Mouse (Mus musculus) gastrocnemius, postnatal 36 days (tissue): ENCODE data around the gene Gcdh. TPM values are rescaled to one million over a fixed set of nuclear protein-coding genes. Genes with fewer than 3 reads are reported as not detected.

Experiments
- DNase-seq, 2 experiments: peaks; one replicate each; pipeline ENCODE4 v3.0.0; 2022
- intact Hi-C: fragments of 180-260 bp; cut with DNase I; formaldehyde crosslinking; loops from one replicate; pipeline ENCODE4 v1.15.1; 2025
- total RNA-seq, 2 experiments: library from RNA; stranded (reverse); gene quantifications; 2 replicates each; pipeline ENCODE4 v1.2.3; 2021

Gene Gcdh
- total RNA-seq, 2 experiments from 2014 or later: 25.5 to 45.9 TPM

DNA sequence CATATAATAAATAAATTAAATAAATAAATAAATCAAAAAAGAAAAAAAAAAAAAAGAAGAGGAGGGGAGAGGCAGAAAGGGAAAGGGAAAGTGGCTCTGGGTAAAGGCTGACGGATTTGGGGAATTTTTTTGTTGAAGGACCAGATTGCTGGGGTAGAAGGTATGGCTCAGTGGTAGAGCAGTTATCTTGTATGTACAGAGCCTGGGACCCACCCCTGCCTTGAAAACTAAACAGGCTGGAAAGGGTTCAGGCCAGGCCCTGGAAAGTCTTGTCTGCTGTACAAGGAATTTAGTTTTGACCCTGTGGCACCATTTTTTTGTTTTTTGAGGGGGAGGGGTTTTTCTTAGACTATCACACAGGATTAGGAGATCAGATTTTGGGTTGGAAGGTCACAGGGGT, 14.8 kb downstream of the Gcdh start:
- DNase-seq: no peak
- intact Hi-C loops: no loop called here

DNA sequence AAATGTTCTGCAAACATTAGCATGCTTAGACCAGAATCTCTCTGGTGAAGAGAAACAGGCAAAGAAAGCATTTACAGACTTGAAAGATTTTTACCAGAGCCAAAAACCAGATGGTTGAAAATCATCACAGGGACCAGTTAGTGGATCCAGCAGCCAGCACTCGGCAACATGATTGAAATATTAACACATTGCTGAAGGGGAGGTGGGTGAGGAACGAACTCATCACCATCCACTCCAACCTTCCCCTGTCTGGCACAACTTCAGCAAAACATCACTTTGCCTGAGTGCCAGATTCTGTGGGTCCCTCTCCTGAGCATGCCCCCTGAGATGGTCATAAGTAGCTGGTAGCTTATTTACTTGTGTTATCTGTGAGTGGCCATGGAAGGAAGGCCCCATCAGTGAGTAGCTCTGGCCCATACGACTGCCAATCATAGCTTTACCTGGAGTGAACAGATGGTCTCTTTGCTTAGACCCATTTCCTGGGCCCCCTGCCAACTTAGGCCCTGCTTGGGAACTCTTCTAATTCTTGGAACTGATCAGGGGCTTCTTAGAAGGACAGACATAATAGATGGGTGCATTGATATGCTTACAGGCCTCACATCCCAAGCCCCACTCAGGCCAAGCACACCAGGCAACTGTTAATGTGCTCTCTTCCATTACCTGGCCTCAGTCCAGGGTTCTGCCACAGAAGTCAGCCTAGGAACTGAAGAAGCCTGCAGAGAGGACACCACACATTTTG, 16.3 kb downstream of the Gcdh start:
- intact Hi-C loops: no loop called here
- no peak for DNase-seq

DNA sequence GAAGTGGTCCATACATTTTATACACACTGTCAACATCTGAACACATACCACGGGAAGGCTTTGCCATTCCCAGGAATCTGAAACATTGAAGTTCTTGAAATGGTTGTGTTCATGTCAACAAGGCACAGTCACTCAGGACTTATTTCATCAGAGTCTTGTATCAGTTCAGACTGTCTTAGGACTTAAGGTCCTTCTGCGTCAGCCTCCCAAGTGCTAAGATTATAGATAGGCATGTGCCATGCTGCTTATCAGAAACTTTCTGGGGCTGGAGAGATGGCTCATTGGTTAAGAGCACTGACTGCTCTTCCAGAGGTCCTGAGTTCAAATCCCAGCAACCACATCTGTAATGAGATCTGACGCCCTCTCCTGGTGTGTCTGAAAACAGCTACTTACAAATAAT, 19.4 kb downstream of the Gcdh start:
- DNase-seq: no peak
- intact Hi-C loops: no loop called here

DNA sequence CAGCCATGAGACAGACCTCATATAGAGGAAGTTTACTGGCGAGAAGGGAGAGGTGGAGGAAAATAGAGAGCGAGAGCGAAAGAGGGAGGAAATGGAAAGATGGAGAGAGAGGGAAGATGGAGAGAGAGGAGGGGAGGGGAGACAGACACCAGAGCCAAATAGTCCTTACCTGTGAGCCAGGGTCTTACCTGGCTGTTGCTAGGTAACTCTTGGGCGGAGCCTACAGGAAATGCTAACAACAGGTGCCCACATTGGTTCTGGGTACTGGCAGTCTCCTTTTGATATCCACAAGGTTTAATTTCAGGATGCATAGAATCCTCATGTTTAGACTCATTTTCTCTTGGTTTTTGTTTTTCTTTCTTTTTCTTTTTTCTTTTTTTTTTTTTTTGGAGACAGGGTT, 20.7 kb downstream of the Gcdh start:
- intact Hi-C loops: no loop called here
- DNase-seq: no peak

DNA sequence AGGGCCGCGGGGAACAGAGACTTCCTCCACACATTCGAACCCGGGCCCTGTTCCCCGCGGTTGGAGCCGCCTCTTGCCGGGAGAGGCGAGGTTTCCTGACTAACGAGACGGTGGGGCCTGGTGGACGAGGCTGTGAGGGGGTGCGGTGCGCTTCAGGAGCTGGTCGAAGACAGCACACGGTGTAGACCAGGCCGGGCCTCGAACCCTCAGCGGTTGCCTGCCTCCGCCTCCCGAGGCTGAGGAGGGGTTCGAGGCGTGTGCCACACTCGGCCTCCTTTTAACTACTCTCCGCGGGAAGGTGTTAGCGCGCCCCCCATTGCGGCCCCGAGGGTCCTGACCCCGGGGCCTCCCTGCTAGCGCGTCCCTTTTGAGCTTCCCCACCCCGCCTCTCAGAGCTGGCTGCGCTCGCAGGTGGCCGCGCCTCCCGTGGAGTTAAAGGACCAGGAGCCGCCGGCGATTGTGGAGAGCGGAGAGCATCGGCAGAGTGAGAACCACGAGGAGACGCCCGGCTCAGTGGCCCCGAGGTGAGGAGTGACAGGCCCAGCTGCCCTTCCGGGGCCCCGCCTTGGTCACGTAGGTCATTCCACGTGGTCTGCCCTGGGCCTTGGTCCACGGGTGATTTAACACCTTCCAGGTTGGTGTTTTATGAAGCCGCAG, 21.3 kb downstream of the Gcdh start:
- intact Hi-C loops: no loop called here
- peak in 1 of 2 experiments; percentile 23 for DNase-seq

DNA sequence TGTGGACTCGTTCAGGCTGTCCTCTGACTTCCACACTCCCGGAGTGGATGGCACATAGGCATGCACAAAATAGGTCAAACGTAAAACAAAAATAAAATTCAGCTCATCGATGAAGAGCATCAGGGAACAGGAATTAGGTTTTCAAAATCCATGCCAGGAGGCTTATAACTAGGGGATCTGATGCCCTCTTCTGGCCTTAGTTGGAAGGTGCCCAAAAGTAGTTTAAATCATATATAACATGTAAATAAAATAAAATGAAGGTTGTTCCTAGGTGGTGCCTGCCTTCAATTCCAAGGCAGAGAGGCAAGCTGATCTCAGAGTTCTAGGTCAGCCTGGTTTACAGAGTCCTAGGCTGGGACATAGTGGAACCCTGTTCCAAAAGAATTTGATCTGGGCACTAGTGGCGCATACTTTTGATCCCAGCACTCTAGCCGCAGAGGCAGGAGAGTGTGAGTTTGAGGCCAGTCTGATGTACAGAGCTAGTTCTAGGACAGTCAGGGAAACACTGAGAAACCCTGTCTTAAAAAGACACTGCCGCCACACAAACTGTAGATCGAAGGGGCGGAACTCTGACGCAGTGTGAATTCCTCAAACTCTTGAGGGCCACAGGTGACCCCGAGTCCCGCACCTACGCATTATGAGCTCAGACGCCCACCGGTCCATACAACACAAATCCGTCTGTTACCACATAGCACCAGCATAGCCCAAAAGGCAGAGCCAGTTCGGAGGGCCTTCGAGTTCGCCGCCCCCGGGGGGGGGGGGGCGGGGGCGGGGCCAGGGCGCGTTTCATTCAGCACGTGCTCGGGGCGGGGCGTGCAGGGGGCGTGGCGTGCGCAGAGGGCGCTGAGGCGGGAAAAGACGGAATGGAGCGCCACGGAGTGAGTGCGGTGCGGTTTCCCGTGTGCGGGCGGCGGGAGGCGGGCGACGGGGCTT, 22.1 kb downstream of the Gcdh start, which contains the start of gene Syce2:
Gene Syce2 (plus strand): TSS at position 736 of the 933 bp plus-strand sequence.
- DNase-seq: peak; percentile 58 to 71
- intact Hi-C loops: no loop called here

DNA sequence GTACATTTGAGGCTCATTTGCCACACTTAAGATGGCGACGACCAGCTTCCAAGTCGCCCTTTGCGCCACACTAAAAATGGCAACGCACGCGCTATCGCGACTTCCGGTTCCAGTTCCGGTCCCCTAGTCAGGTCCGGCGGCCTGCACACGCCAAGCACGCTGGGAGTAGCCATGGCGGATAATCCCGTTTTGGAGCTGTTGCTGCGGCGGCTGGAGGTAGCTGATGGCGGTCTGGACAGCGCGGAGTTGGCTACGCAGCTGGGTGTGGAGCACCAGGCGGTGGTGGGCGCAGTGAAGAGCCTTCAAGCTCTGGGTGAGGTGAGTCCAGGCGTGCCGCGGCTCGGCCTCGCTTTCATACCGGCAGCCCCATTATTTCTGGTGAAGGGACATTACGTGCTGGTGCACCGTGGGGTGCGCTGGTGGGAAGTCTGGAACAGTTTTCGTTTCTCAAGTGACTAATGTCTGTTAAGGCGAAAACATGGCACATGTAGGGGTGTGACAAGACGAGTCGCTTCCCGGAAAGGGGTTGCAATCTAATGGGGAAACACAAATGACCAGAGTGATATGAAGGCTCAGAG, 36.8 kb downstream of the Gcdh start, which contains the start of gene Farsa:
Gene Farsa (plus strand): TSS at position 126 of the 578 bp plus-strand sequence.
- DNase-seq: peak; percentile 88 to 92
- intact Hi-C loops: no loop called here

DNA sequence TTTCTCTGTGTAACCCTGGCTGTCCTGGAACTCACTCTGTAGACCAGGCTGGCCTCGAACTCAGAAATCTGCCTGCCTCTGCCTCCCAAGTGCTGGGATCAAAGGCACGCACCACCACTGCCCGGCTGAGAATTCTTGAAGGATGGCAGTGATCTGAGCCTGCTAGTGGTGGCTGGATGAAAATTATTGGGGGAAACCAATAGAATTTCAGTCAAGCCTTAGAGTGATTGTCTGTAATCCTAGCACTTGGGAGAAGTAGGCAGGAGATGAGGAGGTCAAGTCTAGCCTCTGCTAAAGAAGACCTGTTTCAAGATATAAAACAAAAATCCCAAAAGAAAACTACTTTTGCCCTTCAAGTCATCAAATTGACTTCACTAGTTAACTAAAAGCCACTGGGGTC, 37.3 kb downstream of the Gcdh start:
- intact Hi-C loops: no loop called here
- DNase-seq: no peak

DNA sequence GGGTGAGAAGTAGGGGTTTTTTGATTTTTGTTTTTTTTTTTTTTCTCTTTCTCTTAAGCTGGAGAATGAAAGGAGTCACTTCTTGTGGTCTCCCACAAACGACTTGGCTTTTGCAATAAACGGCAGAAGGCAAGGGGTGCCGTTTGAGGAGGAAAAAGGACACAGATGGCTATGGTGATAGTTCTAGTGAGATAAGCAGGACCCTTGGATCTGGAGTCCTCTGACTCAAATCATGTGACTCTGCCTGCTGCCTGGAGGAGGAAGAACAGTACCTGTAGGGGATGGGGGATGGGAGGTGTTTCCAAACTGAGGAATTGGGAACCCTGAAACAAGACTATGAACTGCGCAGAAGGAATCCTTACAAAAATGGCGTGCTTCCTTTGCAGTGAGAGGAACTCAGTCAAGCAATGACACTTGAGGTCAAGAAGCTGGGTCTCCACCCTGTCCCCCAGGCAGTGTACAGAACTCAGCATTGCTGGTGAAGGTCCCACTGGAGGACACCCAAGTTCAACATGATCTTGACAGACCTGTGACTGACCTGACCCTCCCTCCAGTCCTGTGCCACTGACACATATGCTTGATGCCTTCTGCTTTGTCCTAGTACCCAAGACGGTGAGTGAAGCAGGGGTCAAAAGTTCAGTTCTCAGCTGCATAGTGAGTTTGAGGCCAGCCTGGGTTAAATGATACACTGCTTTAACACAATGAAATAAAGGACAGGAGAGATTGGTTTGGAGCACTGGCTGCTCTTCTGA, 45.9 kb downstream of the Gcdh start:
- DNase-seq: no peak
- intact Hi-C loops: loop anchor here (5.0 kb wide), 1 partner anchor 54 kb away; the partner anchor contains the start of gene Klf1

DNA sequence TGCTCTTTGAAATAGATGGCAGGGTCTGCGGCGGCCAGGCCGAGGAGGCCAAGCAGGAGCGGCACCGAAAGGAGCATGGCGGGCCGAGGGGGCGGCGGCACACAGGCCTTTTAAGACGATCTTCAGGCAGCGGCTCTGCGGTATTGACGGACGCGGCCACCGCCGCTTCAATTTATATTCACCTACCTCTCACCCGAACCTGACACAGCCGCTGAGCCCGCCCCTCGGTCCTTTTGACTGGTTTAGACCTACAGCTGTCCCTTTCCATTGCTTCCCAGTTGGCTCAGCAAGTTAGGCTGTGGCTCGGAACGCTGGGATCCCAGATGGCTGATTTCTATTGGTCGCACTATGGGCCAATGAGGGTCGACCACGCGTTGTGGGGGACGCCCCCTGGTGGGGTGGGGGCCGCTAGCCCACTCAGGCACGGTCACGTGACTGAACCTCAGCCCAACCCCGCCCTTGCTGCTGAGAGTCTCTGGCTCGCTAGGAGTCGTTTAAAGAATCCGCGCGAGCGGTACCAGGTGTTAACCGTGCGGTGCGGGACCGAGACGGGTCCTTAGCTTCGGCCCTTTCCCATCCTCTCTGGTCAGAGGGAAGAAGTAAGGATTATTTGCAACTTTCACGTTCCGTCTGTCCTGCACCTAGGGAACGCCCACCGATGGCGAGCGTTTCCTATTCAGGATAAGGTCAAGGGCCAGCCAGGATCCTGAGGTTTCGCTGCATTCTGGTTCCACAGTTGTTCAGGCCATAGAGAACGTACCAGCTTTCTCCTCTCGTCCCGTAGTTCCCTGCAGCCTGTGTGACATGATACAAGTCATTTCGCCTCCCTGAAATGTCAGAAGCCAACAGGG, 46.8 kb downstream of the Gcdh start, which contains the start of gene Calr:
Gene Calr (minus strand): TSS at position 213 of the 851 bp plus-strand sequence.
- peak; percentile 97 to 99 for DNase-seq
- intact Hi-C loops: loop anchor here (5.0 kb wide), 1 partner anchor 55 kb away; the partner anchor contains the start of gene Klf1

DNA sequence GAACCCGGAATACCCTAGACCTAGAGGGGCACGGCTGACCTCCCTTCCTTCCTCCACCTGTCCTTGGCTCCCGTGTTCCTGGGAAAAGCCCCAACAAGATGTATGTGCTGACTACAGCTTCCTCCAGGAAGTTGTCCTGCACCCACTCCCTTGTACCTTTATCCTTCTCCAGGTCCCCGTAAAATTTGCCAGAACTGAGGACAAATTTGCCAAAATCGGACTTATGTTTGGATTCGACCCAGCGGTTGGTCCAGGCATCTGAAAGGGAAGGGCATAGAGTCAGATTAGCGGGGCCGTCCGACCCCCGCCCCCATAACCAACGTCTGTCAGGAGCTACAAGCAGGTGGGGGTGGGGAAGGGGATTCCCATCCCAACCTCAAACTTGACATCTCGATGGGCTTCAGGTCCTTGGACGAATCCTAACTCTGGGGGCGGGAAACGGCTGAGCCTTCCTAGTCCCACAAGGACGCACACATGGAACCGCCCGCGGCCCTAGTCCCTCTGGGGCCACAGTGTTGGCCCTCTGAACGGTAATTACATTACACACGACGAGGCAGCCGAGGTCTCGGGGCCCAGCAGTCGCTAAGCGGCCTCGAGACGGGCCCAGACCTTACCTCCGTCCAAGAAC, 47.5 kb downstream of the Gcdh start:
- no peak for DNase-seq
- intact Hi-C loops: loop anchor here (5.0 kb wide), 1 partner anchor 56 kb away; the partner anchor contains the start of gene Klf1

DNA sequence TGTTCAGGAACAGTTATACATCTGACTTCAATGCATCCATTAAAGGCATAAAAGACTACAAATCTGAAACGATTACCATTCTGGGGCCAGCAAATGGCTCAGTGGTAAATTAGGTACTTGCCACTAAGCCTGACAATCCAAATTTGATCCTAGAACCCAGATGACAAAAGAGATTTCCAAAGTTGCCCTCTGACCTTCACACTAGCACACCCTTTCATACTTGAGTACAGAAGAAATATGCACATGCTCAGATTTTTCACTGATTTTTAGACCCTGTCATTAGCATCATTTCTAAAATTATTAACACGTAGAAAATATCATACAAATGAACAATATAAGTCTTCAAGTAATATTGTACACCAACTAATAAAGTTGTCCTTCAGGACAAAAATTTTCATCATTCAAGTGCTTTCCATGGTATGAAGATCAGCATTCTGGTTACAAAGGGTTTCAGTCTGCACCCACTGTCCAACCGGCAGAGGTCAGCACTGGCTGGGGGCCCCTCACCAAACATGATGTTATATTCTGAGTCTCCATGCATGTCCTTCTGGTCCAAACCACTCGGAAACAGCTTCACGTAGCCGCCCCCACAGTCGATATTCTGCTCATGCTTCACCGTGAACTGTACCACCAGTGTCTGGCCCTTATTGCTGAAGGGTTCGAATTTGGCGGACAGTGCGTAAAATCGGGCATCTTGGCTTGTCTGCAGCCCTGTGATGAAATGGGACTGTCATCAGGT, 48.2 kb downstream of the Gcdh start:
- intact Hi-C loops: loop anchor here (5.0 kb wide), 1 partner anchor 57 kb away; the partner anchor contains the start of gene Klf1
- no peak for DNase-seq

DNA sequence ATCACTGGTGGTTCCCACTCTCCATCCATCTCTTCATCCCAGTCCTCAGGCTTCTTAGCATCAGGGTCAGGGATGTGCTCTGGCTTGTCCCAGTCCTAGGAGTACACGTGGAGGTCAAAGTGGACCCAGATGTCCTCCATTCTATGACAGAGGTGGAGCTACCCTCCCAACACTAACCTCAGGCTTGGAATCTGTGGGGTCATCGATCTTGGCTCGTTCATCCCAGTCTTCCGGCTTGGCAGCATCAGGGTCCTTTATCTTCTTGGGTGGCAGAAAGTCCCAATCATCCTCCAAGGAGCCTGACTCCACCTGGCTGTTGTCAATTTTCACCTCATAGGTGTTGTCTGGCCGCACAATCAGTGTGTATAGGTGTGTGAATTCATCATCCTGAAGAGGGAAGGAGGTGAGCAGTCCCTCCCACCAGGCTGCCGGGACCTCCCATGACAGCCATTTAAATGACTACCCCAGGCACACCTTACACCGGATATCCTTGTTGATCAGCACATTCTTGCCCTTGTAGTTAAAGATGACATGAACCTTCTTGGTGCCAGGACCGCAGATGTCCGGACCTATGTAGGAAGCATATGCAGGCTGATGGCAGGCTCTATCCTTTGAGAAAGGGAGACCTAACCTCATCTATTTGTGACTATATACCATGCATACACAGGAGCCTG, 49.2 kb downstream of the Gcdh start:
- DNase-seq: no peak
- intact Hi-C loops: loop anchor here (5.0 kb wide), 1 partner anchor 58 kb away; the partner anchor contains the start of gene Klf1

DNA sequence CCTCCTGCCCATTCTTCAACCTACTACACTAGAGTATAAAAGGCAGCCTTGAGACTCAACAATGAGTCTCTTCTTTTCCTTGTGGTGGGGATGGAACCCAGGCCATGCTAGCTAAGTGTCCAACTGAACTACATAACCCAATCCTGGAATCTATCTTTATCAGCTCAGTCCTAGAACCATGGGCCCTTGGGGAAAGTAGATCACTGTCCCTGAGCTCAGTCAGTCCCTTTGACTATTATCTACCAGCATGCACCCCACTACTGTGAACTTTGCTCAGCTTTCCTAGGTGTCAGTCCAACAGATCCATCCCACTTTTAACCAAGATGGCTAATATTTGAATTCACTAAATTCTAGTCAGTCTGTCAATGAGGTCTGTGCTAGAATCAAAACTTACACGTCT, 52.2 kb downstream of the Gcdh start:
- DNase-seq: no peak
- intact Hi-C loops: no loop called here

DNA sequence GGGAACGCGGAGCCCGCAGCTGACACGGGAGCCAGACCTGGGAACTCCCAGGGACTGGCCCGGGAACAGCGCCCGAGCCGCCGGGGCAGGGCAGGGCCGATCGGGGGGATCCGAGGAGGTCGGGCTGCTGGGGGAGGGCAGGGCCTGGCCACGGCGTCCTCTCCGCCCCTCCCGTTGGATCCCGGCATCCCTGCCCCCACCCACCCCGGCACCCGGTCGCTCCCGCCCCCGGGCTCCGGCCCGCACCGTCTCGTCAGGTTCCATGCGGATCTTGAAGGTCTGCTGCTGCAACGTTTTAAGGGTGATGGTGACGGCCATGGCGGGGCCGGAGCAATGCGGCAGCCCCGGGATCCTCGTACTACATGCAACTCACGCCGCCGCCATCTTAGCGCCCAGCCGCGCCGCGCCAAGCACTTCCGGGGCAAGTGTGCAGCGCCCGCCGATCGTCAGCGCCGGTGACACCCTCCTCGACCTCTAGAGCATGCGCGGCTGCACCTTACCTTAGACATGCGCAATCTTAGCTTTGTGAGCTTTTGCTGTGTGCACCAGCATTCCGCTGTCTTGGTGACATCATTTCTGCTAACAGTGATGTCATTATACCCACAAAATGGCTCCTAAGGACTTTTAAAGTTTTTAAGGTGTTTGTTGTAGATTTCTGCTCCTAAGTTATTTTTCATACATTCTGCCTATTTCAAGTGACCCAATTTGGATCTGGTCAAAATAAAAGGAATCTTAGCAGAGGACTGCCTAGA, 53.3 kb downstream of the Gcdh start, which contains the start of gene Rad23a:
Gene Rad23a (minus strand): TSS at position 418 of the 752 bp plus-strand sequence.
- peak; percentile 80 to 83 for DNase-seq
- intact Hi-C loops: no loop called here

DNA sequence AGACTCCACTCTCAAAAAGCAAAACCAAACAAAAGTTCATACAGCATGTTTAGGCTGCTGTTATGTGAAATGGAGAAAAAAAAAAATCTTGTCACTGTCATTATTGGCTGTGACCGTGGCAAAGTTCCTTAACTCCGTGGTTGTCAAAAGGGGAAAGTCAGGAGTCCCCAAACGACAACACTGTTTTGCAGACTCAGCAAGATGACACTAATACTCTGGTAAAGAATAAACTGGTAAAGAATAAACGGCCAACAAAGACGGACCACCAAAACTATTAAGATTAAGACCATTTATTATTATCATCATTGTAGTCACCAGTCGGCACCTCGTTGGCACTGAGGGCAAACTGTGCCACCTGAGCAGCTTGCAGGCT, 53.9 kb downstream of the Gcdh start:
- intact Hi-C loops: no loop called here
- DNase-seq: no peak
